Mouse (Mus musculus) left cerebral cortex, postnatal 14 days (tissue): Measurements from ENCODE around the gene Ptgdr2. TPM values are rescaled to one million over a fixed set of nuclear protein-coding genes. Genes with fewer than 3 reads are reported as not detected.

Source experiments
- DNase-seq, 2 experiments: peaks; one replicate each; pipeline ENCODE4 v3.0.0; 2021 to 2022; ENCODE audit warnings: low spot score in 2 of 2, mixed read lengths in 1 of 2
- intact Hi-C: fragments of 180-260 bp; cut with DNase I; formaldehyde crosslinking; loops from one replicate; pipeline ENCODE4 v1.15.1; 2025
- total RNA-seq, 2 experiments: library from RNA; stranded (reverse); gene quantifications; 2 replicates each; pipeline ENCODE4 v1.2.3; 2021

The Ptgdr2 gene
- total RNA-seq, 2 experiments from 2014 or later, result 0.32 to 0.33 TPM

DNA sequence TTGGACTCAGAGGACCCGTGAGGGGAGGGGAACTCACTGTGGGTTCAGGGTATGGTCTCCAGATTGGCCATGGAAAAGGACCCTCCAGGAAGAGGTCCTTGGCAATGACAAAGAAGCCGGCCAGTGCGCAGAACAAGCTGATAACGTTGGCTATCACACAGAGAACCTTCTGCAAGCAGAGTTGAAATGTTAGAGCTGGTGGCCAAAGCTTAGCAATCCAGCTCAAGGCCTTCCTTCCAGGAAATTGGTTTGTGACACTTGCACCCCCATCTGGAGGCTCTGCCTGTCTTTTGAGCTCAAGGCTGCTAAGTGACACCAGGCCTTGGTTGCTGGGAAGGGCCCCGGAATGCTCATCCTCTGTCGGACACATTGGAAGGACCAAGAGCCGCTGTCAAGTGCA, 28.8 kb downstream of the Ptgdr2 start:
- no peak for DNase-seq
- intact Hi-C loops, result no loop called here

DNA sequence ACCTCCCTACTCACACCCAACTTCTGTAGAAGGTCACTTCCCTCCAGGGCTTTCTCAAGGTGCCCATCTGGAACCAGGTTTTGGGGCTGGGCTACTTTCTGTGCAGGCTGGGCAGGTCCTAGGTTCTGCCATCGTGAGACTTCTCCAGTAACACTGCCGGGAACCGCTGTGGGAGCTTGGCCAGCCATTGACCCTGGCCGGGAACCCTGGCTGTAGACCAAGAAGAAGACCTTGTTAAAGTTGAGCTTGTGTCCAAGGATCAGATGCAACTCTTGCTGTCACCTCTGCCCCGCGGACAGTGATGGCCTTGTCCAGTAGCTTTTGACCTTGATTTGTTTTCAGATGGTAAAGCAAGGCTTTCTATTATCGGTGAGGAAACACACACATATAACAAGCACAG, 31.6 kb downstream of the Ptgdr2 start:
- DNase-seq, result no peak
- intact Hi-C loops, result no loop called here

DNA sequence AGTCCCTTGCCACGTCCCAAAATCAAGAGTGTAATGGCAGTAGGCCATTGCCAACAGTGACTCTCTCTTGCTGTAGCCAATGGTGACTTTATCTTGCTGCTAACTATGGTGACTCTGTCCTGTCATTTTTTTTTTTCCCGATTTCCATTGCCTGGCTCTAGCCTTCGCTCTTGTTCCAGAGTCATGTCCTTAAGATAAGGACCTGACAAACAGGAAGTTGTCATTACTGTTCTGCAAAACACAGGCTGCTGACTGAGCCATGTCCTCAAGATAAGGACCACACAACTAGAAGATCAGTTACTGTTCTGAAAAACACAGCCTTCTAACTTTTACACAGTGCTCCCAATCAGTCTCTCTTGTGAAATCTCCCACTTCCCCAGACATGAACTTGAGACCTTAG, 33.5 kb downstream of the Ptgdr2 start:
- DNase-seq, result no peak
- intact Hi-C loops, result no loop called here

DNA sequence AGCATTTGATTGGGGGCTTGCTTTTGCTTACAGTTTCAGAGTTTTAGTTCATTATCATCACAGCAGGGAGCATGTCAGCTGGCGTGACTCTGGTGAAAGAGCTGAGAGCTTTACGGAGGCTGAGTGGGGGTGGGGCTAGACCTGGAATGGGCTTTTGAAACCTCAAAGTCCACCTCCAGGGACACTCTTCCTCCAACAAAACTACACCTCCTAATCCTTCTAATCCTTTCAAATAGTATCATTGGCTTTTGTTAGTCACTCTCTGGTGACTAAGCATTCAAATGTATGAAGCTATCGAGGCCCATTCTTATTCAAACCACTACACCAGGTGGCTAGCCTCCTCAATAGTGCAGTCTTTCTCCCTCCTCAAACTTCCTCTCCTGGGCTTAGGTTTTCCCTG, 35.7 kb downstream of the Ptgdr2 start:
- no peak for DNase-seq
- intact Hi-C loops, result no loop called here

DNA sequence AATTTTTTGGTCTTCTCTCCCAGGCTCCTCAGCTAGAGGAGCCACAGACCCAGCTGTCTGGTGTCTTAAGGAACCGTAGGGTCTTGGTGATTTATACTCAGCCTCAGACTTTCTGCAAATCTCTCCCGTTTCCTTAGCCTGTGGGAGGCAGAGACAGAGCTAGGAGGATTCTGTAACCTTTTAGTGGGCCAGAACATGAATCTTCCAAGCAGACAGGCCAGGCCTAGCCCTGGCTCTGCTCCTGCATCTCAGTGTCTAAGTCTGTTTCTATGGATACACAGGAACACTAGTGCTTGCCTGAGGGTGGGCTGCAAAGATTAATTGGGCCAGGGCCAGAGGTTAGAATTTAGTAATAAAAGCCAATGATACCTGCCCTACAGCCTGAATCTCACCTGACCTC, 36.2 kb downstream of the Ptgdr2 start:
- intact Hi-C loops, result no loop called here
- no peak for DNase-seq

DNA sequence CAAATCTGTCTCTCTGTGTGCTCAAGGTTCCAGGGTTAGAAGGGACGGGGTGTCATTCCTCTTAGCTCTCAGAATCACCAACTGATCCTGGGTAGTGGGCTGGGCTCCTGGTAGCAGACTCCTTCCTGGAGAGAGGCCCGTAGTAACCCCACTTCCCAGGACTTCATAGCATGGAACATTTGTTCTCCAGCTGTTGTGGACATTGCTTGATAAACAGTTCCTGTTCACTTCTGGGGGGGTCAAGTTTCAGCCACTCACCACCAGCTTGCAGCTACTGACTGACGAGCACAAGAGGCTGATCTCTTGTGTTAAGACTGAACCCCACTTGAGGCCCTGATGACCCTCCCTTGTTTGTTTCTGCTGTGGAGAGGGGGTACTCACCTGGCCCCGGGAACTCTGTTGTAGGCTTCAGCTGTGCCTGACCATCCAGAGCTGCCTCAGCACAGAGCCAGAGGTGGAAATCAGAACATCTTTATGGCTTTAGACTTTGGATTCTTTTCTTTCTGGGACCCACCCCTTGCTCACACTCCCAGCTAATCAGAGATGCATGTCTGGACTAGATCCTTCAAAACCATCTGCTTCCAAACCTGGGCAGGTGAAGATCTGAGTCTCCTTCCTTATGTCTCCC, 37.4 kb downstream of the Ptgdr2 start, which contains the start of gene Ms4a10:
Gene Ms4a10 (minus strand): TSS at position 433 of the 628 bp plus-strand sequence.
- DNase-seq, result no peak
- intact Hi-C loops, result no loop called here

DNA sequence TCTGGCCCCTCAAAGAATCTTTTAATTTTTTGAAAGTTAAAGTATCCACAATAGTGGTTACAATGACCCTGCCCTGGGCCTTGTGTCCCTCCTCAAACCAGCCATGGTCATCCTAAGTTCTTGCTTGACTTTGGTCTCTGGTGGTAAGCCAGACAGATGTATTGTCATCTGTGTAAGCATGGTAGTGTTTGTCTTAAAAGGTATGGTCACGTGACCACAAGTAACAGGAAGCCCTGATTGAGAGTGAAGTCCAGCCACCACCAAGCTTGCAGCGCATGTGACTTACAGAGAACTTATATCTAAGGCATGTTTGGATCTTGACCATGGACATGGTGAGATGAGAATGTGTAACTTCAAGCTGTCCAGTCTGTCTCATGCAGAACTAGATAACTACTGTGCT, 38.2 kb downstream of the Ptgdr2 start:
- intact Hi-C loops, result loop anchor here (5.0 kb wide), 1 partner anchor 308 kb away; no protein-coding TSS in a partner anchor
- DNase-seq, result no peak

GRCm38 (mm10) chr19:10976318-10976717, 39.4 kb downstream of the Ptgdr2 start:
- intact Hi-C loops, result loop anchor here (5.0 kb wide), 1 partner anchor 309 kb away; no protein-coding TSS in a partner anchor

GRCm38 (mm10) chr19:10979184-10980168, 42.5 kb downstream of the Ptgdr2 start:
- DNase-seq, result peak; percentile 73 to 87
- intact Hi-C loops, result loop anchor here (5.0 kb wide), 1 partner anchor 312 kb away; no protein-coding TSS in a partner anchor

More at GRCm38 (mm10) chr19:10976318-10976717, 39.4 kb downstream of the Ptgdr2 start:
- DNase-seq, result no peak

DNA sequence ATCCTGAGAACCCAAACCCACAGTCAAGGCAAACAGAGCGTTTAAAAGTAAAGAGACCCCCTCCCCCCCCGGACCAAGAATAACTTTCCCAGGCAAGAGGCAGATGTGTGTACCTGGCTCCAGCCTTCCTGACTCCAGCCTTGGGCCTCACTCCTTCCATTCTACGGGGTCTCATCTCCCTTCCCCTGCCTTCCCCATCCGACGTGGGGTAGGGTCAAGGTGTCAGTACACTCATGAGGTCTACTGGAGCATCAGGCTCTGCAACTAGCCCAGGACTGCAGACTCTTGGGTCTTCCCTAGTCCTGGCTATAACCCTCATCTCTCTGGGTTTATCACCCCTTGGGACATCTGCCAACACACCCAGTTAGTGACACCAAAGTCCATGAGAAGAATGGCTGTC, 43.2 kb downstream of the Ptgdr2 start:
- intact Hi-C loops, result no loop called here

GRCm38 (mm10) chr19:10983146-10983545, 46.2 kb downstream of the Ptgdr2 start:
- no peak for DNase-seq
- intact Hi-C loops, result no loop called here

More for the DNA sequence above, 43.2 kb downstream of the Ptgdr2 start:
- DNase-seq, result no peak

DNA sequence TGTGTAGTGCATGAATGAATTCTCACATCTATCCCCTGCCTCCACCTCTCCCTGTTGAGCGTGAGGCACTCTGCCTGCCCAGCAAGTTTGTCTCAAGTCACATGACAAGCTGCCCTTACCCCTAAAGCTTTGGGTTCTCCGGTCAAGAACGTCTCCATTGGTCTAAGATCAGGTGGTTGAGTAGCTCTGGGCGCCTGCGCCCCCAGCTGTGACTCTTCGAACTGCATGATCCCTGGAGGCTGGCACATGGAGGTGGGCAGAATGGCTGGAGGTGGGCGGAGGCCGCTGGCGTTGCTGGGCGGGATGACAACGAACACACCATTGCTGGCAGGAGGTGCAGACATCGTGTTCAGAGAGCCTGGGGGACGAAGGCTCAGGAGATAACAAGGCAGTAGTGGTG, 47.6 kb downstream of the Ptgdr2 start:
- intact Hi-C loops, result no loop called here
- DNase-seq, result no peak

DNA sequence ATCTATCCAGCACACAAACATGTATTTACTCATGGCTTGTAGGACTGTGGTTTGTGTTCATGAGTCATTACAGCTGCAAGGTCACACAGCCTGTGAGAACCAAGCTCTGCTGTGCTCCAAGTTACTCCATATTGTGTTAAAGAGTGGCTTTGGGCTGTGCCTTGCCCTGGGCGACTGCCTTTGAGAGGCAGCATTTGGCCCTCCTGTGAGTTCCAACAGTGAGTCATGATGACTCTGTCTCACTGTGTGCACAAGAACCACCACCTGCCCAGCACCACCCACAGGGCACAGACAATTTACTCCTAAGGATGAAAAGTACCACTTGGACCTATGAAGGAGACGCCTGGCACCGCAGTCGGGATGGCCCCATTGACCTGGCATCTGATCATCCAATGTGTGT, 48.9 kb downstream of the Ptgdr2 start:
- intact Hi-C loops, result no loop called here
- DNase-seq, result no peak

DNA sequence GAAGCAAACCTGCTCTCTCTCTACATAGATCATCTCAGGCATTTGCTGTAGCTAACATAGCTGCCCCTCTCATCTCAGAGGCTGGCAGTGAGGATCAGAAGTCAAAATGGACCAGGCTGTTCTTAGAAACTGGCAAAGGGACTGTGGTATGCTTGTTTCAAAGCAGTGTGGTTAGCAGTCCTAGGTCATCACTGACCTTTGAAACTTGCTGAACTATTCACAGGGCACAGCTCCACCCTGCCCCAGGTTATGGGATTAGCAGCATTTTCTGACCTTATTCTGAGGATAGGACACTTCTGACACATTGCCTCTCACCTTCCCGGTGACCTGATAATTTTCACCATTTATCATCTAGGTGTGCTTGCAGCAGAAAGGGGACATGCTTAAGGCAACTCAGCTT, 51.6 kb downstream of the Ptgdr2 start:
- intact Hi-C loops, result no loop called here
- DNase-seq, result no peak

DNA sequence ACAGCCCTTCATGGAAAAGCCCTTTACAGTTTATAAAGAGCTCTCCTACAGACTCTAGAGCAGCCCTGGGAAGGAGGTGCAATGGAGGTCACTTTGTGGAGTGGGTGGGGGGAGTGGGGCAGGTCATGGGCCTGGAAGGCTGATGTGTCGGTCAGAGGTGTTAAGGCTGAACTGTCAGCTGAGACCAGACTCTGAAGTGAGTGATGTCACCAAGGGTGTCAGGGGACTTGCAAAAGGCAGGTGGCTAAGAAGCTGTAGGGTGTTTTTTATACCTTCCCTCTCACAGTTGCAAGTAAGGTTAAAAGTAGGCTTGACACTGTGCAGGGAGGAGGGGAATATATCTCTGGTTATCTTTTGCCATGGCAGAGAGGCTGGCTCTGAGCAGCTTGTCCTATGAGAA, 53.8 kb downstream of the Ptgdr2 start:
- DNase-seq, result no peak
- intact Hi-C loops, result no loop called here

DNA sequence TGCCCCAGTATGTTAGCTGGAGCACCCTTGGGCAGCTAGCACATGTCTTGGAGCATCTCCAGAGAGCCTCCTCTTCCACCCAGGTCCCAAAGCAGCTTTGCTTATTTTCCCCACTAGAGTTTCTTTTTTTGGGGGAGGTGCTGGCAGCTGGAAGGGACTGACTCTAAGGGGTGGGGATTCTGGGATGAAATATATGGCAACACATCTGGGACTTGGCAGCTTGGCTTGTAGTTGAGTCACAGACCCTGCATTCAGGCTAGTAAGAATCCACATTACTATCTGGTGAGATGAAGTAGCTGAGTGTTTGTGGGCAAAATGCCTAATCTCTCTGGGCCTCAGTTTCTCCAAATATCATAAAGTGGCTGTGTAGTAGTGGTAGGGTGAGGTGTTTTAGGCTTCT, 55.0 kb downstream of the Ptgdr2 start:
- intact Hi-C loops, result no loop called here
- no peak for DNase-seq

Other genes with a start within 250 kb of the Ptgdr2 start
- gene Vps37c, start 248.4 kb upstream of the Ptgdr2 start, total RNA-seq, result 10 to 100 TPM; 29.3 to 32.5 TPM
- gene Cd5, start 198.2 kb upstream of the Ptgdr2 start, total RNA-seq, result under 1 TPM; 0.17 to 0.22 TPM
- gene Cd6, start 107.1 kb upstream of the Ptgdr2 start, total RNA-seq, result 1 to 10 TPM; 1.3 to 1.5 TPM
- gene Slc15a3, start 97.4 kb upstream of the Ptgdr2 start, total RNA-seq, result 1 to 10 TPM; 1.4 to 1.5 TPM
- 100 to 1,000 TPM; 344 to 360 TPM for gene Tmem132a, start 67.2 kb upstream of the Ptgdr2 start, total RNA-seq
- 10 to 100 TPM; 41.0 to 48.8 TPM for gene Tmem109, start 55.2 kb upstream of the Ptgdr2 start, total RNA-seq
- 100 to 1,000 TPM; 185 to 190 TPM for gene Prpf19, start 41.9 kb upstream of the Ptgdr2 start, total RNA-seq
- gene Zp1, start 16.5 kb upstream of the Ptgdr2 start, total RNA-seq, result not detected
- 1 to 10 TPM; 8.5 to 8.9 TPM for gene Ccdc86, start 12.1 kb downstream of the Ptgdr2 start, total RNA-seq
- gene Ms4a10, start 37.5 kb downstream of the Ptgdr2 start, total RNA-seq, result not detected
- under 1 TPM in 1 of 2 experiments, not detected in 1; 0.80 TPM for gene Ms4a15, start 56.1 kb downstream of the Ptgdr2 start, total RNA-seq
- not detected for gene Ms4a18, start 80.9 kb downstream of the Ptgdr2 start, total RNA-seq
- gene Ms4a8a, start 143.9 kb downstream of the Ptgdr2 start, total RNA-seq, result not detected
- not detected for gene 1700017D01Rik, start 193.7 kb downstream of the Ptgdr2 start, total RNA-seq
- gene 1700025F22Rik, start 228.2 kb downstream of the Ptgdr2 start, total RNA-seq, result not detected